Mouse (Mus musculus): ENCODE measurements around the gene Atp6v0b.

Atp6v0b gene

DNA sequence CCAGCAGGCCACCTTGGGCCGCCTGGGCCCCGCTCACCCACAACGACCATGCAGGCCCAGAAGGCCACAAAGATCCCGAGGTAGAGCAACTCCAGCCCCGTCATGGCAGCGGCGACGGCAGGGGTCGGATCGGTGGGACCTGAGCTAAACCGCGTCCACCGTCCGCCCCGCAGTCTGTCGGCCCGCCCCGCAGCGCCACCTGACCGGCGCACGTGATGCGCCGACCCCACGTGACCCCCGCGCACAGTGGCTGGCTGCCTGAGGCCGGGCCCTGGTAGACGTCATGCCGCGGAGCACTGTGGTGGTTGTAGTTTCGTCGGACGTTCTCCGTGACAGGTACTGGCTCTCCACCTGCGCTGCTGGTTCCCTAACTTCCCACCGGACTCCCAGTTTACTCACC lies at the start of gene Atp6v0b:
TSS of gene Atp6v0b (minus strand) at position 201 of the 400 bp plus-strand sequence.
- peak; percentile 96 to 98 for DNase-seq

DNA sequence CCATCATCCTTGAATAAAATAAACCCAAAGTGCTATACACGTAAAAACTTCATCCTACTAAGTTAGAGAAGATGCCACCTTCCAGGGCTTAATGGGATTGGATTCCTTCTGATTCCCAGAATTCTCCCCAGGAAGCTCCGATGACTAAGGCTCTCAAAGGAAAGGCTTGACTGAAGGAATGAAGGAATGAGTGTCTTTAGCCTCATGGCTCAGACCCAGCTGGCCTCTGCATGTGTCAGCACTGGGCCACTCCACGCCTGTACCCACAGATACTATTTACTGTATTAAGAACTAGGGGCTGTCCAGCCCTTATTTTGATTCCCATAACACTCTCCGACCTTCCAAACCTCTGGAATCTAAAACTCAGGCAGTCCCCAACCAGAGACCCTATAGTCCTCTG lies 46.9 kb upstream of the Atp6v0b start:
- DNase-seq, result no peak

DNA sequence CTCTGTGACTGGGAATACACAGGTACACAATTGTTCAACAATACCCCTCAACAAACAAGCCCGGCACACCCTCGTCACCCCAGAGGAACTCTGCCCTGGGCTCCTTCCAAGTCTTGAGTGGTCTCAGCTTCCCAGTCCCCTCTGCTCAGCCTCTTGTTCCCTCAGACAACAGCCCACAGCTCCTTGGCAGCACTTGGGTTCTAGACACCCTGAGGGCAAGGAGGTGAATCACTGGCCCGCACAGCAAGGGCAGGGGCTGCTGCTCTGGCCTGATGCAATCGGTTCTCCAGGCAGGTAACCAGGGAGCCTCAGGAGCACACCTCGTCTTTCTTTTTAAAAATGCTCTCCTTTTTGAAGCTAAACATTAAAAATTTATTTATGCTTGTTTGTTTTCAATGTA lies 46.1 kb upstream of the Atp6v0b start:
- DNase-seq, result no peak

DNA sequence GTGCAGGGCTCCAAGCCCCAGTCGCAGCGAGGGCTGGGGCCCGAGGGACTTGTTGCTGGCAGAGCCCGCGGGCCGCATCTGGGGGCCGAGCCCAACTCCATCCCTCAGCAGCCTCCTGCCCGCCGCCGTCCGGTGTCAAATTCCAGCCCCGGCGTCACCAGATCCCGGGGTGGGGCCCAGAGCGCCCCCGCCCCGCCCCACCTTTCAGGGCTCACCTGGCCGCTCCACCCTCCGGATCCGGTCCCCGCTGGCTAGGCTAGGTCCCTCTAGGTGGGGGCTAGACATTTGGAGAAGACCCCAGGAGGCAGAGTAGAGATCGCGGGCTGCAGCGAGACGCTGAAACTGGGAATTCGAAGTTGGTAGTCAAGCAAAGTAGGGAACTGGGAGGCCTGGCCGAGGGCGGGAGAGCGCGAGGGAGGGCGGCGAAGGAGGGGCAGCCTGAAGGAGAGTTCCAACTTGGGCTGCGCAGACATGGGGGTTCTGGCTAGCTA lies 42.3 kb upstream of the Atp6v0b start, which contains the start of gene Artn:
TSS of gene Artn (minus strand) at position 373 of the 491 bp plus-strand sequence.
- DNase-seq, result peak; percentile 70 to 86

DNA sequence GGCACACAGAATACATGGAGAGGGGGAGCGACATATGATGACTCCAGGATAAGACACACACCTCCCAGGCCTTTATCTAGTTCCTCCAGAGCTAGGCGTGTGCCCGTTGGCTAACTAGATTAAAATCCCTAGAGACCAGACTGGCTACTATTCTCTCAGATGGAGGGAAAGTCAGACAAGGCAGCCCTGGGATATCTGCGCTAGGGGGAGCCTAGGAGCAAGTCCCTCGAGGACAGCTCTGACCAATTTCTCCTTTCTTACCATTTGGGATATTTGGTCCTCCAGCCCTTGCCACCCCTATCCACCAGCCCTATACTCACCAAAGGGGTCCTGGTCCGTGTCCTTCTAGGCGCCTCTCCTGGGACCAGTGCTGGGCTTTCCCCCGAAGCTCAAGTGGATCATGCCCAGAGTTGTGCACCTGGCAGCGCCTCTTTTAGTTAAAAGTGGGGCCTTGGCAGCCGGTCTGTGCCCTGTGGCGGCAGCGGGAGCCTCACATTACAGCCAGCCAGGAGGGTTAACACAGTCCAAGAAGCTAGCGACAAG lies 41.6 kb upstream of the Atp6v0b start:
- DNase-seq, result peak; percentile 68 to 78

DNA sequence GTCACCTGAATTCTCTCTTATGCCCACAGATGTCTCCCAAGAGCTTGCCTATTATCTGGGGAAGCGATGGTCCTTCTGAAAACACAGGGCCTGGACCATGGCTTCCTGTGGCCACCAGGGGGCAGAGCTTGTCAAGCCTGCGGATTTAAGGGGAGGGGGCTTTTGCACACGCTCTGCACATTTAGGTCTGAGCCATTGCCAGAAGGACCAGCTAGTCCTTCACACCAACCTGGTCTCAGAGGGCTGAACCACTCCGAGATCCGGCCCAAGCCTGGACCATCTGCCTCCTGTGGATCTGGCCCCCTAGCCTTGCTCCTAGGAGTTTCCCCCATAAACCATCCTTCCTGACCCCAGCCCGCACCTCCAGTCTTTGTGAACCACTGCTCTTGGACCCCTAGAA lies 41.1 kb upstream of the Atp6v0b start:
- peak in 1 of 2 experiments; percentile 43 for DNase-seq

DNA sequence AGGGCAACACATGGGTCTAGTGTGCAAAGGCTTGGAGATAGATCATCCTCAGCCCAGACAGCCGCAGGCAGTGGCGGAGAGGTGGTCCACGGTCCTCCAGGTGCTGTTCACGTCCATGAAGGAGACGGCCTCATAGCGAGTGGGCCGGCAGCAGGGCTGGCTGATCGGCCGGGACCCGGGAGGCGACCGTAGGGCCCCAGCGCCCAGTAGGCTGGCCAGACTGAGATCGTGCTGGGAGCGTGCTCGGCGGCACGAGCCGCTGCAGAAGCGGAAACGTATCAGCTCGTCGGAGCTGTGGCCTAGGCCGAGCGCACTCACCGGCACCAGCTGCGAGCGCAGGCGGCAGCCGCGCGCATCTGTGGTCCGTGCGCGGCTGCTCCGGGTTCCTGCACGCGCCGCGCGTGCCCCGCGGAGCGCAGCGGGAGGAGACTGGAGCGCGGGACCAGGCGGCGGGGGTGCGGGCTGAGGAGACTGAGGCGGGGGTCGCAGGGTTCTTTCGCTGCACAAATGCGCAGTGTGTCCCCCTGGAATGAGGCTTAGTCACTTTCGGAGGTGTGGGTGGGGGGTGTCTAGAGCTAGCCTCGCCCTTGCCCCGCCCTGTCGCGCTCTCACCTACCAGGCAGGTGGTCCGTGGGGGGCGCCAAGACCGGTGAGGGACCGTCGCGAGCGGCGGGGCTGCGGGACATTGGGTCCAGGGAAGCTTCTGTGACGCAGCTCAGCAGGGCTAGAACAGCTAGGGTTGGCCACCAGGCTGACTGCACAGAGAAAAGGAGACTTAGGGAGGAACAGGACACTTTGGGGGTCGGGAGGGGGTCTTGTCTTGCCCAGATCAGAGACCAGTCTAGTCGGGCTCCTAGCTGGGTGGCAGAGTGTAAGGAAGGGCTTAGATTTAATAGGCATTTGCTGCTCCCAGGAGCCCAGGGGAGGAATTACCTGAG lies 39.7 kb upstream of the Atp6v0b start:
- DNase-seq, result no peak

DNA sequence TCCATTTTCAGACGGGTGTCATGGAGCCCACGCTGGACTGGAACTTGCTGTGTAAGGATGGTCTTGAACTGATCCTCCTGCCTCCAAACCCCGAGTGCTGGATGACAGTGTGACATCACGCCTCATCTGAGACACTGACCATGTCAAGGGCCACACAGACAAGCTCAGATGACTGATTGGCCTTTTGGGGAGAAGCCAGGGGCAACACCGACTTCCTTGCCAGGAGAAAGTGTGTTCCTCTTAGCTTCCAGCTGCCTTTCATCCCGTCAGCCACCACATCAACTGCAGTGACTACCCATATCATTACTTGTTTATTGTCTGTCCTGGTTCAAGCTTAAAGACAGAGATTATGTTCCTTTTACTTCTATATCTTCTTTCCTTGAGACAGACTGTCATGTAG lies 37.8 kb upstream of the Atp6v0b start:
- no peak for DNase-seq

DNA sequence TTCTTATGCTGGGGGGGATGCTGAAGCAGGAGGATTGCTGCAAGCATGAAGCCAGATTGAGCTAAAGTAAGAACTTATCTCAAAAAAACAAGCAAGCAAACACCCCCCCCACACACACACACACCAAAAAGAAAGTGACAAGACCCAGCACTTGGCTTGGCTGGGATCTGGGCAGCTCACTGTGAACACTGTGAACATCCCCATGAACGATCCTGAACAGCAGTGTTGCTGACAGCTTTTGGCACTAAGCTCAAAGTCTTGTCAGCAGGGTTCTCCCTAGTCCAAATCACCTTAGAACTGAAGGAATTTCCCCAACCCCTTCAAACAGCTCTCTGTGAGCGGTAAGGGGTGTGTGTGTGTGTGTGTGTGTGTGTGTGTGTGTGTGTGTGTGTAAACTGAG lies 36.3 kb upstream of the Atp6v0b start:
- no peak for DNase-seq

DNA sequence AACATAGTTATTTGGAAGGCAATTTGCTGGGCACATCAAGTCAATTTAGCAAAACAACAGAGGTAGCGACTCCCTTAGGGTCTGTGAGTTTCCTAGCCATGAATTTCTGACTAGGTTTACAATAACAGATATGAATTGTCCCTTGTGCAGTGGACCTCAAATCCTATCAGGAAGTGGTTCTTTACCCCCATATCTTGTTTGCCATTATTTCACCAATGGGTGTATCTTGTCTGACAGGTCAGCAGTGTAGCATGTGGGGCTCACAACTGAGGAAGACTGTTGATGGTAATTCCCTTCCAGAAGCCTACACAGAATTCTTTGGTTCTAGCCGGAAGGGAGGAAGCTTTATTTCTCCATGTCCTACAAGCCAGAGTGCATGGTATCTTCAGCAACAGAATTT lies 34.2 kb upstream of the Atp6v0b start:
- DNase-seq, result no peak

DNA sequence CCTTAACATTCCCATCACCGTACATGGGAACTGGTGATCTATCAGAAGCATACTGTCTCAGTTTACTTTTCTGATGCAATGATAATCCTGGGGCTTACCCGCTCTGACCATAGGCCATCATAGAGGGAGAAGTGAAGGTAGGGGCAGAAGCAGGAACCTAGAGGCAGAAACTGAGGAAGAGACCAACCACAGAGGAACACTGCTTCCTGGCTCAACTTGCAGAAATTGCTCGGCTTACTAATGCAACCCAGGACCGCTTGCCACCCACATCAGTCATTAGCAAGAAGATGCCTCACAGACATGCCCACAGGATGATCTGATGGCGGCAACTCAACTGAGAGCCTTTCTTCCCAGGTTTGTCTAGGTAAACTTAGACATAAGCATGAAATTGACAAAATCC lies 31.6 kb upstream of the Atp6v0b start:
- no peak for DNase-seq

DNA sequence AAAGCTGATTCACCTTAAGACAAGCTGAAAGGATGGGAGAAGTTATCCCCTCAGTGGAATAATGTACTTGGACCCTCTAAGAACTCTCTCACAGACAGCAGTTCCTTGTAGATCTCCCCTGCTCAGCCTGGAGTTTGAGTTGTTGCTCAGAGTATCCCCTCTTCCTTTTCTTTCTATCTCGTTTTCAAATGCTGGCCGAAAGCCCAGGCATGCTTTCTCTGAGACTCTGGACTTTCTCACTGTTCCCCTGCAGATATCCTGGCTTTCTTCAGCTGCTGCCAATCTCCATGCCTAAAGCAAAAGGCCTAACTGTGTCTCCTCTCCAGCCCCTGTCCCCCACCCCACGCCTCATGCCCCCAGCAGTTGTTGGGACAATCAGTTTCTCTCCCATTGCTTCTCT lies 31.1 kb upstream of the Atp6v0b start:
- peak in 1 of 2 experiments; percentile 54 for DNase-seq

DNA sequence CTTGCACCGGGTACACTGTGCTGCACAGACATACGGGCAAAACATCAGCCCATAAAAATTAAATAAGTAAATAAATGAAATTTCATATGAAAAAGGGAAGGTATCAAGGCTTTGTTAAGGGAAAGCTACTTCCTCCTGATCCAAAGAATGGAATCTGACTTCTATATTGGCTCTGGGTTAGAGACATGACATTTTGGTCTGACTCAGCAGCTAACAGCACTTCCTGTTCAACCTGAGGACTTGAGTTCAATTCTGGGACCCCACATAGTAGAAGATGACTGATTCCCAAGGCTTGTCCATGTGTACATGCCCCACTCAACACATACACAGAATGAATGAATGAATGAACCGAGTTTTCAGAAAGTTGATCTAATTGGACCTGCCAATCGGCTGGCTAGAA lies 30.7 kb upstream of the Atp6v0b start:
- DNase-seq, result no peak

DNA sequence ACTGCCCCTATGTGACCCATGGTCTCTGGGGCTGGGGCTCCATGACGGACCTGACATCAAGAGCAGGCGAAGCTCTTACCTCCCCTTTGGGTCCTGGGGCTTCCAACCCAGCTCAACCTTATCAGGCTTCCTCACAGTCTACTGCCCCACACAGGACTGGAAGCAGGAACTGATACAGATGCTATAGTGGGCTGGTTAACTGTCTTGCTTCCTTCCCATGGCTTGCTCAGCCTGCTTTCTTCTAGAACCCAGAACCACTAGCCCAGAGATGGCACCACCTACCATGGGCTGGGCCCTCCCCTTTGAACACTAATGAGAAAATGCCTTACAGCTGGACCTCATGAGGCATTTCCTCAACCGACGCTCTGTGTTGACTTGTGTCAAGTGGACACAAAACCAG lies 30.3 kb upstream of the Atp6v0b start:
- no peak for DNase-seq

DNA sequence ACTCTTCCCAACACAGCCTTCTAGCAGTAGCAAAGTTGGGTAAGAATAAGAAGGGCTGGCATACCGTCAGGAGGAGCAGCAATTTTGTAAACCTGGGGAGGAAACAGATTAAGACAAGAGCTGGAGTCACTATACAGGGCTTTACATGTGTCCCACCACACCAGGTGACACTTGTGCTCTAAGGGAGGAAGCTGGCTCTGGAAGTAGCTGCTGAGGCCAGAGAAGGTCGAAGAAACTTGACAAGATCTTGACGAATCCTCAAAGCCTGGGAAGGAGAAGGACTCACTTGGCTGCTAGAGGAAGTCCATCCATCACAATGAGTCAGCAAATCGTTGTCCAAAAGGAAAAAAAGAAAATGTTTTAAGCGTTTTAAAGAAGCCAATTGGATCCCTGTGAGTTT lies 29.3 kb upstream of the Atp6v0b start:
- no peak for DNase-seq

DNA sequence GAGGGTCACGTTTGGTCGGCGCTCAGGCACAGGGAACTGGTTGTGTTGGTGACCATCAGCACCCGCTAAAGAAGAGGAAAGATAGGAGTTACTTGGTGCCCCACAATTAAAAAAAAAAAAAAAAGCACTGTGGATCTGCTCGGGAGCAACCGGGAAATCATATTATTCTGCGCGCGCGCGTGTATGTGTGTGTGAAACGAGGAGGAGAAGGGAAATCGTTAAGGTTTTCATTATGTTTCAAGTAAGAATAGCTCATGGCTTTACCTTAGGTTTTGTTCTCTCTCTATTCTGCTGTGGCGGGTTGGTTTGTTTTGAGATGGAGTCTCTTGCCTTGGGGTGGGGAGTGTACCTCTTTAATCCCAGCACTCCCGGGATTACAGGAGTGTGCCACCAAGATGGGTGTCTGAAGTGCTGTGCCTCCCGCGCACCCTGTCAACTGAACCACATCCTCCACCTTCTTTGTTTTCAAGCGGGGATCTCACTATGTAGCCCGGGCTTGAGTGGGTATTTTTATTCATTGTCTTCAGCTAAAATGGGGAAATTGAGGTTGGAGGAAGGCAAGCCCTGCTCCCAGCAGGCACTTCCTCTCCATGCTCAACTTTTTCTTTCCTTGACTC lies 28.5 kb upstream of the Atp6v0b start:
- peak in 1 of 2 experiments; percentile 9 for DNase-seq

DNA sequence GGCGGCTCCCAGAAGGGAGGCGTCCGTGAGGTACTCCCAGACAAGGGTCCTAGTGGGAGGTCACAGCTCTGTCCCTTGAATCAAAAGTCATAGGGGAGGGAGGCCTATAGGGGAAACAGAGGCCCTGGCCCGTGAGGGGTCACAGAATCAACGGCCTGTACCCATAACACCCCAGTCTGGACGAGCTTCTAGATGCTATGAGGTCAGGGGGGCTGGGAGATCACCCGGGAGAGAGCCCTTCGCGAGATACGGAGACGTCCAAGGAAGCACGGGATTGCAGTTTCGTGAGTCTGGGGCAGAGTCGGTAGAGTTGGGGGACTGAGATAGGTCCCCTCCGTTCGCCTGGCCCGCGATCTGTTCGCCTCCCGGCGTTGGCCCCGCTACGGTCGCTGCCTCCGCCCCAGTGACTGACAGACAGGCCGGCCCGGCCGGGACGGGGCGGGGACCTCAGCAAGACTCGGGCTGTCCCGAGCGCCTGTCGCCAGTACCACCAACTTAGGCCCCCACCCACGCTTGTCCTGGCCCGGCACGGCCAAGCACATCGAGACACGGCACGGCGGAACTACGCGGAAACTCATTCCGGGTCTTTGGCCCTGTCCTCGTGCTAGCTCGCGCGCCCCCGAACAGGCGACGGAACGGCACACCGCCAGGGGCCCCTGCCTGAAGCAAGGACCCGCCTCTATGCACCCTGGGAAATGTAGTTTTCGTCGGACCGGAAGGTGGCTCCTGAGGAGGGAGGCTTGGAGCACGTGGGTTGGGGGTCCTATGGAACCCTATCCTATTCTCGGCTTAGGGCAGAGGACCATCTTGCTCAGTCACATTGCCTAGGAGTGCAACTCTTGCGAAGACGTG lies 27.7 kb upstream of the Atp6v0b start, which contains the start of gene Ipo13:
TSS of gene Ipo13 (minus strand) at position 409 of the 852 bp plus-strand sequence.
- DNase-seq, result peak; percentile 90 to 94

DNA sequence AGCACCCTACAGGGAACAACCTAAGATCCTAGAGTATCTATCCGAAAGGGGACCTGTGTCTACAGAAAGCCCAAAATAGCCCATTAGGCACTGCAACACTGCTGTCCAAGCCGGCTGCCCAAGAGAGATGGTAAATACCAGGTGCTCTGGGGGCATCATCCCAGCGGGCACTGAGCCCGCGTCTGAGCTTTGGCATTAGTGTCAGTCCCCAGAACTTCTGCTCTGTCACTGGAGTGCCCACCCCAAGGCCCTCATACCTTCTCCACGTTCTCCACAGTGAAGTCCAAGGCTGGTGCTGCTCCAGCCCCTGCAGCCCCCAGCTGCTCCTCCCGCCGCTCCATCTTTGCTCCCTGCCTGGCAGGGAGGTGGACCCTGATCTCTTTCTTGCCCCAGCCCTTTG lies 26.9 kb upstream of the Atp6v0b start:
- DNase-seq, result no peak

DNA sequence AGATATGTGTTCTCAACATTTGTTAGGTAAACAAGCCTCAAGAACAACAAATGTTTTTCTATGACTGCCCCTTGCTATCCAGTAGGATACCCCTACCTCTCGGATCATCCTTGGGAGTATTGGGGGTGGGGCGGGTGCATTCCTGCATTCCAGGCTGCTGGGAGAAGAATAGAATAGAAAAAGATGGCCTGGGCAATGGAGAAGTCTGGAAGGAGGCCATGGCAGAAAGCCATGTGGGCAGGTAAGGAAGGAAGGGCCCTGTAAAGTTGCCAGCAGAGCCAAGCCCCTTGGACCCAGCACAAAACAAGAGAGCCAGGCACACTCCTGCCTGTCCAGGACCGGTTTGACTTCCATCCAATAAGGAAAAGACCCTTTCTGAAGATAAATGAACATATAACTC lies 26.3 kb upstream of the Atp6v0b start:
- peak; percentile 82 for DNase-seq

DNA sequence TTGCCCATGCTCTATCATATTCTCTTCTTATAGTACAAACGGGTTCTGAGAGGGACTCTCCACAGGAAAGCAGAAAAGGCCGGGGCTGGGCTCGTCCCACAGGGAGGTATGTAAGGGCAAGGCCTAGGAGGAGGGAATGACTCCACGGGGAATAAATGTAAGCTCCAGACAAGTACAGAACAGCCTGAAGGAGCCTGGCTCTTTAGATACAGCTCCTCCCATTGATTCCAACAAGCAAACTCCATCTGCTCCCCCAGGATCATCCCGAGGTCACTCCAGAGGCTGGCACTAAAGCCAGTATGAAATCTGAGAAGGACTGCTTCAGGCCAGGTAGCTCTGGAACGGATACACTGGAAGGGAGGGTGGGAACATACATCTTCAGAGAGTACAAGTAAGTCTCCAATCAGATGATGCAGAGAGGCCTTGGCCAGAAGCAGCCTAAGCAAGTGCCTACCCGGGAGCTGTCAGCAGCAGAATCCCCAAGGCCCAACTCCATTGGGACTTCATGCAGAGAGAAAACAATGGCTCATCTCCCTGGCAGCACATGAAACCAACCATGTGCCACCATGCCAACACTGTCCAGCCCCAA lies 25.6 kb upstream of the Atp6v0b start:
- no peak for DNase-seq

DNA sequence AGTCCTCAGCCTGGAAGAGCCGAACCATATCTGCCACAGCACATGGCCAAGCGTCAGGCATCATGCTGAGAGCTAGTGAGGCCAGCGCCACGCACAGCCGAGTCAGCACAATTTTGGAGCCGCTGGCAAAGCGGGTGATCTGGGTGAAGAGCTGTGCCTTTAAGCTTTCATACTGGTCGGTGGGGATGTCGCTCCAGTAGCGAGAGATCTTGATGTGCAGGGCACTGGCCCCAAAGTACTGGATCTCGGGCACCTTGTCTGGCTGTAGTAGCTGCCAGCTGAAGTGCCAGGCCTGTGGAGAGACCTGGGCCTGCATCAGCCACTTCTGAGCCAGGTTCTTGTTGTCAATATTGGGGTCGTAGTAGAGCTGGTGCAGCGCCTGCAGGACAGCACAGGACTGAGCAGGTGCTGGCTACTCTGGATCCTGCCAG lies 25.0 kb upstream of the Atp6v0b start:
- no peak for DNase-seq

DNA sequence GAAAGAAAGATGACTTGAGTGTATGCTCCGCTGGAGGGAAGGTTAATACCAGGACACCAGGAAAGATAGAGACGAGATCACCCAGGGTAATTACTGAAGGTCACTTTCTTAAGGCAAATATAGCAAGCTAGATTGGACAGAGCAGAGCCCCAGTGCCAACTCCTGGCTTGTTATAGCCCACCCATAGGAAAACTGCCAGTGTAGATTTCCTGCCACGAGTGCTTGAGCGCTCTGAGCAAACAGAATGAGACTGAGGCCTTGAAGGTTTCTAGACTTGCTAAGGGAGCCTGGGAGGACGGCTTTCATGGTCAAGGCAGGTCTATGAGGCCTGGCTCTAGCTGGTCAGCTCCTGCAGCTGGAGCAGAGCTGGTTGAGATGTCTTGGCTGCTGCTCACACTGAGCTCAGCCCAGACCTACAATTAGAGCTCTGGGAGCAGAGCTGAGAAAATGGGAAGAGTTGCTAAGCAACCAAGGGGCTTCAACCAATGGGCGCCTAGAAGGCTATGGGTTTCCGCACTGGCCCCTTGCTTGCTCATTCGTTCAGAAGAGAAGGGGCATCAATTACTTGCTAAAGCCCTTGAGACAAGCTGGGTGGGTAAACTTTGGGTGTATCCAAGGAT lies 21.8 kb upstream of the Atp6v0b start:
- no peak for DNase-seq

Measured in kidney, postnatal 25 days (tissue).